13 mouse cellular contexts compared by ENCODE assay signal in genomic region chr13:104576188-104576789, GRCm38 (mm10).
DNase-seq lines count a peak whose midpoint lies in the region; ATAC-seq lines count a peak whose summit lies in the region.
"Had no signal": no experiment of that assay in that cellular context is flagged by ENCODE, and none has a peak within 500 bp of the region (broad histone marks: within the 10 kb centered on the region; RNA-seq: fewer than 3 reads in every experiment).

No protein-coding gene starts in this region.

- 0 out of 2 replicates have a peak, but pooled peaks have one; percentile 58 for ATAC-seq in kidney, embryonic 14.5 days (ENCODE audit: low FRiP score, low TSS enrichment)
- no peak for ATAC-seq in embryonic facial prominence, embryonic 12.5 days (ENCODE audit: insufficient number of reproducible peaks, insufficient read depth, low FRiP score, low TSS enrichment)
- ATAC-seq in neural tube, embryonic 11.5 days (ENCODE audit: insufficient read depth, low FRiP score, low TSS enrichment) = 0 out of 2 replicates have a peak, but pooled peaks have one; percentile 10
- no peak for ATAC-seq in liver, embryonic 12.5 days
- ATAC-seq: hindbrain, embryonic 16.5 days had no signal

- no peak for DNase-seq in kidney, adult 18-20 months
- DNase-seq in CD4-positive, CD25-positive, alpha-beta regulatory T cell, adult 2 months (ENCODE audit: low read depth, low spot score) = peak; percentile 79
- peak; percentile 38 for DNase-seq in neural tube, embryonic 11.5 days (ENCODE audit: low spot score)
- DNase-seq in layer of hippocampus, adult 11-12 months (ENCODE audit: low spot score) = no peak
- DNase-seq in adrenal gland, postnatal 36 days = no peak
- DNase-seq: cerebellum, adult 11 months; heart, adult 18-20 months; right cerebral cortex, postnatal 25 days had no signal

- H3K4me1 ChIP-seq in kidney, embryonic 14.5 days (ENCODE audit: control insufficient read depth, insufficient read depth, low read length) = peaks cover 11% of the 10 kb centered on the region; the same call in 1 of the 2 replicates
- peaks cover 25% of the 10 kb centered on the region for H3K4me1 ChIP-seq in embryonic facial prominence, embryonic 12.5 days
- H3K4me1 ChIP-seq in neural tube, embryonic 11.5 days (ENCODE audit: control insufficient read depth, insufficient read depth, low read length) = peaks cover 7% of the 10 kb centered on the region; the same call in 1 of the 2 replicates
- no peaks in the 10 kb centered on the region for H3K4me1 ChIP-seq in liver, embryonic 12.5 days
- H3K4me1 ChIP-seq: liver, embryonic 15.5 days had no signal

- 41% methylated on average over 10 of the region's 10 CpGs for WGBS in kidney, embryonic 14.5 days
- WGBS in embryonic facial prominence, embryonic 12.5 days = 34% methylated on average over 10 of the region's 10 CpGs
- WGBS in neural tube, embryonic 11.5 days = 51% methylated on average over 10 of the region's 10 CpGs
- WGBS in liver, embryonic 12.5 days (ENCODE audit: insufficient replicate concordance) = 65% methylated on average over 10 of the region's 10 CpGs

- no peak overlapping the region for H3K9ac ChIP-seq in kidney, embryonic 14.5 days (ENCODE audit: low read depth, low read length)
- H3K9ac ChIP-seq in embryonic facial prominence, embryonic 12.5 days = no peak overlapping the region
- H3K9ac ChIP-seq in neural tube, embryonic 11.5 days (ENCODE audit: low read length) = no peak overlapping the region
- H3K9ac ChIP-seq in liver, embryonic 12.5 days = no peak overlapping the region
- H3K9ac ChIP-seq: liver, embryonic 15.5 days had no signal

- no peak overlapping the region for H3K4me2 ChIP-seq in kidney, embryonic 14.5 days (replicated peaks; ENCODE audit: low read depth, low read length)
- H3K4me2 ChIP-seq in embryonic facial prominence, embryonic 12.5 days (replicated peaks) = no peak overlapping the region
- no peak overlapping the region for H3K4me2 ChIP-seq in neural tube, embryonic 11.5 days (ENCODE audit: low read depth)
- H3K4me2 ChIP-seq in liver, embryonic 12.5 days = no peak overlapping the region
- H3K4me2 ChIP-seq: liver, embryonic 15.5 days had no signal

- H3K4me3 ChIP-seq in kidney, embryonic 14.5 days (ENCODE audit: low read length) = no peak overlapping the region
- H3K4me3 ChIP-seq in embryonic facial prominence, embryonic 12.5 days = no peak overlapping the region
- H3K4me3 ChIP-seq in neural tube, embryonic 11.5 days (ENCODE audit: low read depth, low read length) = no peak overlapping the region
- no peak overlapping the region for H3K4me3 ChIP-seq in liver, embryonic 12.5 days
- H3K4me3 ChIP-seq: liver, embryonic 15.5 days had no signal

- H3K9me3 ChIP-seq in kidney, embryonic 14.5 days (ENCODE audit: control insufficient read depth, low read length) = no peaks in the 10 kb centered on the region
- no peaks in the 10 kb centered on the region for H3K9me3 ChIP-seq in embryonic facial prominence, embryonic 12.5 days
- H3K9me3 ChIP-seq in neural tube, embryonic 11.5 days (ENCODE audit: control insufficient read depth, low read length) = no peaks in the 10 kb centered on the region
- H3K9me3 ChIP-seq in liver, embryonic 12.5 days (replicated peaks) = no peaks in the 10 kb centered on the region
- H3K9me3 ChIP-seq: liver, embryonic 15.5 days had no signal

- H3K27me3 ChIP-seq in kidney, embryonic 14.5 days (ENCODE audit: control insufficient read depth, insufficient read depth, low read length) = no peaks in the 10 kb centered on the region
- no peaks in the 10 kb centered on the region for H3K27me3 ChIP-seq in embryonic facial prominence, embryonic 12.5 days
- H3K27me3 ChIP-seq in neural tube, embryonic 11.5 days (ENCODE audit: control insufficient read depth, insufficient read depth, low read length) = no peaks in the 10 kb centered on the region
- no peaks in the 10 kb centered on the region for H3K27me3 ChIP-seq in liver, embryonic 12.5 days (replicated peaks)
- H3K27me3 ChIP-seq: liver, embryonic 15.5 days had no signal

- H3K27ac ChIP-seq in kidney, embryonic 14.5 days (ENCODE audit: low read depth, low read length) = no peak overlapping the region
- peak overlapping the region; percentile 46; the same call in 1 of the 2 replicates for H3K27ac ChIP-seq in embryonic facial prominence, embryonic 12.5 days
- H3K27ac ChIP-seq in neural tube, embryonic 11.5 days (ENCODE audit: low read depth, low read length) = no peak overlapping the region
- H3K27ac ChIP-seq in liver, embryonic 12.5 days = no peak overlapping the region
- H3K27ac ChIP-seq: liver, embryonic 15.5 days had no signal

- H3K36me3 ChIP-seq in kidney, embryonic 14.5 days (ENCODE audit: control insufficient read depth, insufficient read depth, low read length) = no peaks in the 10 kb centered on the region
- no peaks in the 10 kb centered on the region for H3K36me3 ChIP-seq in embryonic facial prominence, embryonic 12.5 days
- no peaks in the 10 kb centered on the region for H3K36me3 ChIP-seq in neural tube, embryonic 11.5 days (ENCODE audit: control insufficient read depth, insufficient read depth, low read length)
- H3K36me3 ChIP-seq in liver, embryonic 12.5 days = no peaks in the 10 kb centered on the region
- H3K36me3 ChIP-seq: liver, embryonic 15.5 days had no signal

Comparison
In these comparisons a context has a peak if more than half of its experiments do, and no peak if none do; other contexts are left out.
1. ATAC-seq: peak in kidney, embryonic 14.5 days (single experiment) and neural tube, embryonic 11.5 days (single experiment); none in embryonic facial prominence, embryonic 12.5 days (single experiment) and liver, embryonic 12.5 days (single experiment).
2. DNase-seq: peak in CD4-positive, CD25-positive, alpha-beta regulatory T cell, adult 2 months (single experiment) and neural tube, embryonic 11.5 days (single experiment); none in kidney, adult 18-20 months (single experiment), layer of hippocampus, adult 11-12 months (single experiment) and adrenal gland, postnatal 36 days (0 of 2).